Mouse (Mus musculus): Measurements from ENCODE around the gene Casp8. TPM values are rescaled to one million over a fixed set of nuclear protein-coding genes. Genes with fewer than 3 reads are reported as not detected.

The Casp8 gene
- total RNA-seq (2012; rRNA removed) (36.2 and 42.6 TPM in 2 replicates), total RNA-seq (2014; rRNA removed) (59.3 and 69.9 TPM in 2 replicates), polyA plus RNA-seq (2012; ENCODE audit: insufficient read length, low read depth) (53.3 and 64.9 TPM in 2 replicates)

DNA sequence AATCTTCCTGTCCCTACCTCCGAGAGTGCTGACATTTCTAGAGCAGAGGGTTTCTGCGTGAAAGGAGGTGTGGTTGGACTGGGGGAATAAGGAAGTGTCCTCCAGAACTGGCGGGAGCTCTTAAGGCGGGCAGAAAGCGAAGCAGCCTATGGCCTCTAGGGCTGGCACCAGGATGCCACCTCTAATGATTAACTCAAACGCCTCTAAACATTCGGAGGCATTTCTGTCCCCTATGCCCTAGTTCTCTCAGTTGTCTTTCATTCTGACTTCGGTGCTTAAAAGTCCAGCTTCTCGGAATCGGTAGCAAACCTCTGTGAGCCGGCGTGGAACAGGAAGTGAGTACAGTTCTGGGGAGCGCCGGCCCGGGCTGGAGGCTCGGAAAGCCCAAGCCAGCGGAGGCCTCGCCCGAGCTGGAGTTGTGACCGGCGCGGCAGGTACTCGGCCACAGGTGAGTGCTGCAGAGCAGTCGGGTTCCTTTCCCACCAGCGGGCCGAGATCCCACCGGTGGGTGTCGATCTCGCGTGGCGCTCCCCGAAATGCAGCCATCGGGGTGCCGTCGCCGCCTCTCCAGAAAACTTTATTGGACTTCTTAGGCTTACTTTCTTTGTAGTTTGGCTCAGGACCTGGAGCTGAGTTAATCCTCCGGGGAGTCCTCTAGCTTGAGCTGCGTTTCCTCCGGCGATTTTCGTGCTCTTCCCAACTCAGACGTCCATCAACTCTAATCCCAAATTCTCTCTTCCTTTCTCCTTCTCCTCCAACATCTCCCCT lies at the start of gene Casp8:
Gene Casp8, plus strand, starts transcription at position 84 of the 768 bp plus-strand sequence.
- dilution Hi-C loops (cut with MboI; ENCODE audit: extremely low pct_ligation_motif_present, extremely low pct_unique_long_range_greater_than_20kb, low sequenced_read_pairs): no loop called here
- H3K27ac ChIP-seq (ENCODE audit: insufficient read depth, low read depth): peak within 1 kb of the TSS; percentile 70

DNA sequence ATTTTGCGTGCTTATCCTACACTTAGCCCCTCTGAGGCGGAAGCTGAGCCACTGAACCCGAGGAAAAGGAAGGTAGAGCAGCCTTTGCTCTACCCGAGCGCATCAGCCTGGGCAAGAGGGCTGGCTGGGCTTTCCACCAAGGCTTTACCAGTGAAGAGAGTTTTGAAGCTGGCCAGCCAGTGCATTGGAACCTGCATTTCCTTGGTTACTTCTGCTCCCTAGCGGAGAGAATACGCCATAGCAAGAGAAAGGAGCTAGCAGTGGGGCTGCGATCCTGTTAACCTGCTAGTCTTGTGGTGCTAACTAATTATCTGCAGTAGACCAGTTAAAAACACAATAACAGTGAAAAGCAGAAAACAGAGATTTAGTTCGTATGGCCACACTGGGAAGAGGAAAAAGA lies 48.3 kb upstream of the Casp8 start:
- peaks cover 68 to 69% of the 10 kb centered on the region in 2 experiments for H3K36me3 ChIP-seq (replicated peaks in 1 of 2; ENCODE audit: control insufficient read depth in 1 of 2, insufficient read depth in 1 of 2, low read length in 1 of 2)

More for the DNA sequence above, at the start of gene Casp8:
- TF ChIP-seq ZKSCAN1 (IDR thresholded peaks at IDR 0.05; ENCODE audit: borderline replicate concordance, low read depth, low read length) (no peak), SIN3A (IDR thresholded peaks at IDR 0.05; ENCODE audit: low read length) (peak; percentile 45; the same call in 1 of the 2 replicates), HCFC1 (IDR thresholded peaks at IDR 0.05; ENCODE audit: low read depth, low read length) (peak; percentile 57), TBP (conservative IDR thresholded peaks at IDR 0.05; ENCODE audit: low read depth, low read length) (peak; percentile 89), MEF2A (IDR thresholded peaks at IDR 0.05; ENCODE audit: borderline replicate concordance, low read depth, low read length) (0 out of 2 replicates have a peak, but pooled peaks have one; percentile 23), IRF4 (IDR thresholded peaks at IDR 0.05; ENCODE audit: low read depth, low read length) (no peak; the same call in 1 of the 2 replicates), KAT2A (IDR thresholded peaks at IDR 0.05; ENCODE audit: insufficient replicate concordance, low read length) (no peak), ELF1 (IDR thresholded peaks at IDR 0.05; ENCODE audit: low read depth, low read length) (peak; percentile 89), UBTF (IDR thresholded peaks at IDR 0.05; ENCODE audit: low read depth, low read length) (peak; percentile 90; the same call in 1 of the 2 replicates), ZMIZ1 (IDR thresholded peaks at IDR 0.05; ENCODE audit: low read depth, low read length) (0 out of 2 replicates have a peak, but pooled peaks have one; percentile 35), NELFE (IDR thresholded peaks at IDR 0.05; ENCODE audit: low read depth, low read length) (peak; percentile 76), TCF12 (IDR thresholded peaks at IDR 0.05; ENCODE audit: low read depth, low read length) (peak; percentile 11; the same call in 1 of the 2 replicates), MXI1 (IDR thresholded peaks at IDR 0.05; ENCODE audit: low read depth, low read length) (peak; percentile 33; the same call in 1 of the 2 replicates), MYC (IDR thresholded peaks at IDR 0.05; ENCODE audit: low read depth, low read length) (0 out of 2 replicates have a peak, but pooled peaks have one; percentile 31), NRF1 (IDR thresholded peaks at IDR 0.05; ENCODE audit: low read depth, low read length) (0 out of 2 replicates have a peak, but pooled peaks have one; percentile 7), POLR2A (IDR thresholded peaks at IDR 0.05; ENCODE audit: low read depth, low read length) (peak; percentile 87), MAZ (IDR thresholded peaks at IDR 0.05; ENCODE audit: low read depth, low read length) (0 out of 2 replicates have a peak, but pooled peaks have one; percentile 46), POLR2AphosphoS2 (IDR thresholded peaks at IDR 0.05; ENCODE audit: low read depth, low read length) (no peak), CHD2 (IDR thresholded peaks at IDR 0.05; ENCODE audit: low read length) (peak; percentile 14; the same call in 1 of the 2 replicates), BHLHE40 (IDR thresholded peaks at IDR 0.05; ENCODE audit: low read depth, low read length) (no peak), E2F4 (IDR thresholded peaks at IDR 0.05; ENCODE audit: insufficient replicate concordance, low read depth, low read length) (peak; percentile 90), USF2 (conservative IDR thresholded peaks at IDR 0.05; ENCODE audit: low read depth, low read length) (no peak), SMC3 (IDR thresholded peaks at IDR 0.05; ENCODE audit: low read depth, low read length) (no peak)
- peaks cover 35% of the 10 kb centered on the region for H3K79me2 ChIP-seq (replicated peaks; ENCODE audit: control insufficient read depth, extremely low read depth, insufficient read depth, poor library complexity, severe bottlenecking)
- in situ Hi-C loops (cut with MboI; ENCODE audit: low pct_ligation_motif_present, low pct_unique_long_range_greater_than_20kb, low sequenced_read_pairs): loop anchor here (25.0 kb wide), 1 partner anchor 442 kb away; the partner anchor contains the start of gene Als2
- no peaks in the 10 kb centered on the region for H3K27me3 ChIP-seq (replicated peaks)
- H3K4me3 ChIP-seq (replicated peaks in 1 of 3; ENCODE audit: low read depth in 2 of 3, low read length in 2 of 3, poor library complexity in 1 of 3): peak within 1 kb of the TSS; percentile 69 to 80 (median 73)
- H3K36me3 ChIP-seq (replicated peaks in 1 of 2; ENCODE audit: control insufficient read depth in 1 of 2, insufficient read depth in 1 of 2, low read length in 1 of 2): peaks cover 10 to 20% of the 10 kb centered on the region in 2 experiments
- peak within 1 kb of the TSS; percentile 99 for H3K4me2 ChIP-seq (ENCODE audit: insufficient read depth, low read depth, poor library complexity, severe bottlenecking)
- peak; percentile 81 for DNase-seq (ENCODE audit: extremely low read depth)
- peaks cover 5% of the 10 kb centered on the region for H3K9me3 ChIP-seq (replicated peaks; ENCODE audit: low read length)
- peak within 1 kb of the TSS; percentile 77 for H3K9ac ChIP-seq (ENCODE audit: insufficient read depth, low read depth)
- H3K4me1 ChIP-seq (ENCODE audit: control insufficient read depth in 1 of 2, insufficient read depth in 2 of 2): peaks cover 0 to 15% of the 10 kb centered on the region in 2 experiments; a peak in 2 of 4 replicates

More for the DNA sequence above, 48.3 kb upstream of the Casp8 start:
- Histone ChIP-seq H3K4me2 (ENCODE audit: insufficient read depth, low read depth, poor library complexity, severe bottlenecking) (no peak overlapping the region), H3K4me3 (replicated peaks in 1 of 3; ENCODE audit: low read depth in 2 of 3, low read length in 2 of 3, poor library complexity in 1 of 3) (no peak overlapping the region), H3K79me2 (replicated peaks; ENCODE audit: control insufficient read depth, extremely low read depth, insufficient read depth, poor library complexity, severe bottlenecking) (peaks cover 17% of the 10 kb centered on the region; the same call in 1 of the 2 replicates), H3K9ac (ENCODE audit: insufficient read depth, low read depth) (no peak overlapping the region), H3K27ac (ENCODE audit: insufficient read depth, low read depth) (no peak overlapping the region), H3K27me3 (replicated peaks) (no peaks in the 10 kb centered on the region), H3K9me3 (replicated peaks; ENCODE audit: low read length) (peaks cover 7% of the 10 kb centered on the region), H3K4me1 (ENCODE audit: control insufficient read depth in 1 of 2, insufficient read depth in 2 of 2) (peaks cover 9 to 70% of the 10 kb centered on the region in 2 experiments)
- peak; percentile 67 for DNase-seq (ENCODE audit: extremely low read depth)
- dilution Hi-C loops (cut with MboI; ENCODE audit: extremely low pct_ligation_motif_present, extremely low pct_unique_long_range_greater_than_20kb, low sequenced_read_pairs): no loop called here
- in situ Hi-C loops (cut with MboI; ENCODE audit: low pct_ligation_motif_present, low pct_unique_long_range_greater_than_20kb, low sequenced_read_pairs): no loop called here
- peak; percentile 67 to 82 for TF ChIP-seq CTCF (conservative IDR thresholded peaks at IDR 0.05 in 1 of 2, IDR thresholded peaks at IDR 0.05 in 1 of 2; ENCODE audit: low read depth in 2 of 2, low read length in 2 of 2)
- TF ChIP-seq RAD21 (IDR thresholded peaks at IDR 0.05; ENCODE audit: low read depth, low read length): peak; percentile 89
- peak; percentile 68 for TF ChIP-seq SMC3 (IDR thresholded peaks at IDR 0.05; ENCODE audit: low read depth, low read length)
- no peak for TF ChIP-seq BHLHE40 (IDR thresholded peaks at IDR 0.05; ENCODE audit: low read depth, low read length)
